Mouse (Mus musculus) G1E (cell line): ENCODE data around the gene Rheb.

Experiments
- CTCF ChIP-seq: IDR thresholded peaks from 2 replicates; pipeline ENCODE4 v1.5.1; 2012; ENCODE audit warnings: low read depth, low read length, inconsistent platforms, mixed read lengths
- GATA1 ChIP-seq: IDR thresholded peaks from 2 replicates; pipeline ENCODE4 v1.6.1; 2012; ENCODE audit warnings: borderline replicate concordance, low read length, inconsistent platforms, mixed read lengths
- POLR2AphosphoS5 ChIP-seq: IDR thresholded peaks from 2 replicates; pipeline ENCODE4 v1.6.1; 2012; ENCODE audit warnings: low read depth, low read length, inconsistent platforms; ENCODE audit not compliant: insufficient replicate concordance
- TAL1 ChIP-seq: conservative IDR thresholded peaks from 2 replicates; pipeline ENCODE4 v1.6.1; 2012; ENCODE audit warnings: low read depth, low read length, inconsistent platforms, mixed read lengths

DNA sequence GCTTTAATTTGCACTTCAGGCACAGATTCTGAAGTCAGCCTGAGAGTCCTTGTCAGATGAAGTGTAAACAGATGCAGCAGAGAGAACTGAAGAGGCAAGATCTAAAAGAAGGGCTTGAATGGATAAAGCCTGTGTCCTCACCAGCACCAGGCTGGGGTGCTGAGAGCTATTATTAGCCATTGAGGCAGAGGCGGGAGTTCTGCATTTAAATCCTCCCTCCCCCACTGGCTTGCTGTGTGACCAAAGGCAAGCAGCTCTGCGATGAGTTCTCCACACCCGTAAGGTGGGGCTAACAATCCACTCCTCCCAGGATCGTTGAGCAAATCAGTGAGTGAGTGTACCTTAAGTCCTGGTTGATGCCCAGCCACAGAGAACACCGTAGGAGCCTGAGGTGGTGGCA lies 61.4 kb downstream of the Rheb start:
- no peak for TF ChIP-seq CTCF
- TF ChIP-seq GATA1: no peak
- TF ChIP-seq POLR2AphosphoS5: no peak
- no peak for TF ChIP-seq TAL1
